Mouse (Mus musculus) urinary bladder, postnatal 25 days (tissue): Measurements from ENCODE around the gene Hnf1b.

Source experiments
- DNase-seq: peaks from one replicate; pipeline ENCODE4 v3.0.0; 2022; ENCODE audit warnings: low spot score

The Hnf1b gene

GRCm38 (mm10) chr11:83897569-83897968, 47.7 kb downstream of the Hnf1b start:
- DNase-seq, result no peak

- no peak for DNase-seq
Observed at GRCm38 (mm10) chr11:83902812-83903211, 52.9 kb downstream of the Hnf1b start.

DNA sequence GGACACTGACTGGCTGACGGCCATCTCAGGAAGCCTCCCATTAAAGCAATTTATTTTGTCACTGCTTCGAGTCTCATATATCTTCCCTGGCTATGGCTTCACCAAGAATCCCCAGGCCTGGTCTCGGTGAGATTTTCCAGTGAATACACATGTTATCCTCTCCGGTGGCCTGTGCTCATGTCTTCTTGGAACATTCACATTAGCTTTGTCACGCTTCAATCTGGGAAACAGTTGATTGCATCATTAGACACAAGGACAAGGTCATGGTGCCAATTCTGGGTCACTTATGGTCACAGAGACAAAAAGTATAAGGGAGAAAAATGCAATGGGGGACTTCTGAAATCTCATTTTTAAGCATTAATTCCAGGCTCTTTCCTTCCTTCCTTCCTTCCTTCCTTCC, 55.9 kb downstream of the Hnf1b start:
- DNase-seq, result no peak

DNA sequence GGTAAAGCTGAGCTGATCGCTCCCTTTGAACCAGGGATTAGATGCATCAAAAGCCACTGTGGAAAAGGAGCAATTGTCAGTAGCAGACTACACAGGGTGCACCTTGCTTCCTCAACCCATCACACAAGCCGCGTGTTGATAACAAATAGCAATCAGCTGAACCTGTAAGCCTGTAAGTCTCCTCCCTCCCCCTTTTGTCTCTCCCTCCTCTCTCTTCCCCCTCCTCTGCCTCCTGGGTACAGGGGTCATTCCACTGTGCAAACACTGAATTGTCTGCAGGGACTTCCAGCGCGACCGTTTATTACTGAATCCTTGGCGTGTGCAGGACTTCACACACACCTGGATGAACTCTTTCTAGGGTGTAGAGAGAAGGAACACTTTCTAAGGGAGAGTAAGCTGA, 58.5 kb downstream of the Hnf1b start:
- no peak for DNase-seq

DNA sequence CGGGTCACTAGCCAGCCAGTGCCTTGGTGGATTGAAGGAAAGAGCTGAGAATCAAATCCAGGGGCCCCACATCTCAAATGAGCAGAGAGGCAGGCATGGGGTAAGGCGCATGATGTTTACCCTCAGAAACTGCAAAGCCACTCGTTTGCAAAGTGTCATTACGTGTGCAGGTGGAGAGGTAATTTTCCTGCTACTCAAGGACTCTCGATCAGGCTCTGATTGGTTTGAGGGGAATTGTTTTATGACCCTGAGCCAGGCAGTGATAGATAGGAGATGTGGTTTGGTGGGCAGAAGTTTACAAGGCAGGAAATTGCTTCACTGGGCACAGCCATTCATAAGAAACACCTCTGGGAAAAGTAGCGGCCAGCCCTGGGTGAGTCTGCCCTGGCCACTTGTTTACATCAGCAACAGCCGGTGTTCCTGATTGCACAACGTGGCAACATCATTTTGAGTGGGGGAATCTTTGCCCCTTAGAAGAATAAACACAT, 64.0 kb downstream of the Hnf1b start:
- DNase-seq, result no peak

GRCm38 (mm10) chr11:83914501-83914900, 64.6 kb downstream of the Hnf1b start:
- DNase-seq, result no peak

- no peak for DNase-seq
Observed at GRCm38 (mm10) chr11:83922600-83922999, 72.7 kb downstream of the Hnf1b start.

DNA sequence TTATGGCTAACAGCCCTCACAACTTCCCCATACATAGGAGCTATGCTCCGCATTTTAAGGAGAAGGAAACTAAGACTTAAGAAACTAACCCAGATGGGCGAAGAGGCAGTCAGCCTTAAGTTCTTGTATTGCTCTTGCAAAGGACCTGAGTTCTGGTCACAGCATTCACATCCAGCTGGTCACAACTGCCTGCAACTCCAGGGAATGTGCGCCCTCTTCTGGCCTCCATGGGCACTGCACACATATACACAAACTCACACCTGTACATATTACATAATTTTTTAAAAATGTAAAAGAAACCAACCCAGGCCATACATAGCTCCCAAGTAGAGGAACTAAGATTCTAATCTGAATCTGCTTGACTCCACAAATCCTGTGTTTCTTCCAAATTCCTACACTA, 77.2 kb downstream of the Hnf1b start:
- no peak for DNase-seq

- no peak for DNase-seq
Observed at GRCm38 (mm10) chr11:83932506-83933106, 82.7 kb downstream of the Hnf1b start.

DNA sequence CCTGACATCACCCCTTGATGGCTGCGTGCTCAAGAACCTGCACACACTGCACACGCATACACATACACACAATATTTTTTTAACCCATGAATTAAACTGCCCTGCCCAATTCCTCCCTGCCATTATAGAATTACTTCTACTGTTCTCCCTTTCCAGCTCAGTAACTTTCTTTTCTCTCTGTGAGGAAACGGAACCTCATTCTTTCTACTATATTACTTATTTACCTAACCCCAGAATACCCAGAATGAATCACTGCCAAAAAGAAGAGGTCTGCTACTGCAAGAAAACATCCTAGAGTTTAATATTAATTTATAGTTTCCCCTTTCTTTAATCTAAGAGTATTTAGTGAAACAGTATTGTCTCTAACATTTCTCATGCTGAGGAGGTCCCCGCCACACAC, 83.5 kb downstream of the Hnf1b start:
- DNase-seq, result no peak

DNA sequence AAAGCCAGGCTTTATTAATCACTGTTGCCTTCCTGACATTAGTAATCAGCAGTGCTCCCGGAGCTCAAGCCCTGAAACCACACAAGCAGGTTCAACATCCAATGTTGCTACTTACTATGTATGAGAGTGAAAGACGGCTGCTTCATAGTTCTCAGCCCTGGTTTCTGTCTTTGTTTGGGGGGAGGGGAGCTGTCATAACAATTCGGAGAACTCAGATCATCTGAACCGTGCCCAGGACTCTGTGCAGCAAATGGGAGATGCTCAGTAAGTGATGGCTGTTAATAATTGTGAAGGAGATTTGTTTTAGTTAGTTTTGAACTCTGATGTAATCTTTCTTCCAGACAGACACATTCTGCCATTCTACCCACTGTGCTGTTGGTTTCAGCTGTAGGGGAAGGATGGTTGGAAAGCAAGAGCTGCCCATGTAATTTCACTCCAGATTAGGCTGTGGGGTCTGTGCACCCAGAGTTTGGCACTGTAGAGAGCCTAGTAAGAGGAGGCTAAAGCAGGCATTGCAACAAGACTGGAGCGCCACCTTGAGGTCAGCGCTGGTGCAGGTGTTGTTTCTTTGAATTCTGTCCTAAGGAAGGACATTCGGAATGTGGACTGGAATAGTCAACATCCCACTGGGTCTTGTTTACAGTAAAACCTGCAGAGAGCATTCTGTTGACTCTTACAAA, 86.3 kb downstream of the Hnf1b start:
- peak; percentile 73 for DNase-seq

DNA sequence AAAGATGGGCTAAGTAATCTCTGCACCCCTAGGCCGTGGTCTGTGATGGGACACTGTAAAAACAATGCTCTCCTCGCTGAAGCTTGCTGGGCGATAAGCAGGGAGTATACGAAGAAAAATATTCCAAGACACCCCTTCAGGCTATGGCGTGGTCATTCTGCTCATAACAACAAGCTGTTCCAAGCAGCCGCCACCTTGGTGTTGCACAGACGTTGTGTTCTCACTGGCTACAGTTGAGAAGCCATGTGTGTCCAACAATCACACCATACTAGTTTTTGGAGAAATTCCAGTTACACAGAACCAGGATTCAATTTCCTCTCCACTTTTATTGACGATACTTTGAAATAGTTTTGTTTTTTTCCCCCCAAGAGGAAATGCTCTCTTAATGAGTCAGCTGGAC, 88.7 kb downstream of the Hnf1b start:
- no peak for DNase-seq

DNA sequence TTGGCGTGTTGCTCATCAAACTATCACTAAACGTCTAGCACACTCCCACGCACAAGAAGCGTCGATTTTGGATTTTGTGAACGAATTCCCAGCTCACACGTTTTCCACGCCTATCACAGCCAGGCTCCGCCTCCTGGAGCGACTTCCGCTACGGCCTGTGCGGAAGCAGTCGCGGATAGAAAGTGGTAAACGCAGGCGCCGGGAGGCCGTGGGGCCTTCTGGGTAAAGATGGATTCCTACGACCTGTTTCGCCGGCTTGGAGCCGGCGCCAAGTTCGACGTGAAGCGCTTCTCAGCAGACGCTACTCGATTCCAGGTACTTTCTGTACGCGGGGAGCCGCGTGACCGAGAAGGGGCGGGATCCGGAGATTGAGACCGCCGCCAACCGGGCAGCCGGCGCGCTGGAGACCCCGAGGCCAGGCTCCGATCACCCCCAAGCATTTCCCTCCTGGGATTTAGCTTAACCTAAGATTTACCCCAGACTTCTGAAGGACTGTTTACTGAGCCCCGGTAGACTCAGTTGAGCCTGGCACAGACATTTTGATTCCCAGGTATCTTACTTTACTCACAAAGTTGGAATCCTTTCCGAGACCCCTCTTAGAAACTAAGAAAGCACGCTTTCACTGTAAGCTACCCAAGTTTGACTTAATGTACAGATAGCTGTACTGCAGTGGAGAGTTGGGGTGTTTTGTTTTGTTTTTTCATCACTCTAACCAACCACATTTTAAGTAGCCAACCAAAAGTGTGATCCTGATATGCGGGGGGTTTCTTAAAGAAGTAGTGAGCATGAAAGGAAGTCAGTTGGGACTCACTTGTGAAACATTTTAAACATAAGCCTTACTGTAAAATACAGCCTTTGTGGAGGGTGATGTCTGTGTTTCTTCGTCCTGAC, 92.3 kb downstream of the Hnf1b start, which contains the start of gene Ddx52:
Ddx52 (plus strand) TSS at position 113 of the 891 bp plus-strand sequence.
- DNase-seq, result peak; percentile 81
